Mouse (Mus musculus) heart, embryonic 16.5 days (tissue): ENCODE measurements around the gene Timm10. TPM values are rescaled to one million over a fixed set of nuclear protein-coding genes. Genes with fewer than 3 reads are reported as not detected.

ENCODE experiments used
- ATAC-seq: fragments of 200-750 bp; cut with Nextera tagmentation; replicated peaks from 2 replicates; pipeline ENCODE4 v1.8.0; 2017; ENCODE audit warnings: moderate number of reproducible peaks; ENCODE audit not compliant: insufficient read depth, low FRiP score; ENCODE audit errors: extremely low read depth
- H3K27ac ChIP-seq: fragments of 300-500 bp; sonication (generic); 2 replicates; pipeline ENCODE4 v1.5.1; 2014; ENCODE audit warnings: mild to moderate bottlenecking, low read length, control low read depth, moderate library complexity
- H3K27me3 ChIP-seq: fragments of 300-500 bp; sonication (generic); 2 replicates; pipeline ENCODE4 v1.6.1; 2014; ENCODE audit warnings: low read length, mixed read lengths; ENCODE audit not compliant: control insufficient read depth, insufficient read depth
- H3K36me3 ChIP-seq: fragments of 300-500 bp; sonication (generic); 2 replicates; pipeline ENCODE4 v1.6.1; 2014; ENCODE audit not compliant: control insufficient read depth, insufficient read depth
- H3K4me1 ChIP-seq: fragments of 300-500 bp; sonication (generic); 2 replicates; pipeline ENCODE4 v1.6.1; 2014; ENCODE audit warnings: low read length, mixed read lengths; ENCODE audit not compliant: control insufficient read depth, insufficient read depth
- H3K4me2 ChIP-seq: fragments of 300-500 bp; sonication (generic); 2 replicates; pipeline ENCODE4 v1.6.1; 2014; ENCODE audit warnings: low read depth, mild to moderate bottlenecking, control low read depth, low read length
- H3K4me3 ChIP-seq: fragments of 300-500 bp; sonication (generic); 2 replicates; pipeline ENCODE4 v1.5.1; 2014; ENCODE audit warnings: mild to moderate bottlenecking, control low read depth, low read length
- H3K9ac ChIP-seq: fragments of 300-500 bp; sonication (generic); 2 replicates; pipeline ENCODE4 v1.6.1; 2014; ENCODE audit warnings: low read length, control low read depth
- H3K9me3 ChIP-seq: fragments of 300-500 bp; sonication (generic); replicated peaks from 2 replicates; pipeline ENCODE4 v1.6.1; 2016; ENCODE audit warnings: low read length; ENCODE audit not compliant: control insufficient read depth
- WGBS: fragments of 180-500 bp; shearing (Covaris S2); extraction: QIAGEN DNeasy Blood & Tissue Kit; methylation state at CpG from one replicate; pipeline ENCODE4 v1.1.7; 2014; 5-methylcytosine and 5-hydroxymethylcytosine counted together
- polyA plus RNA-seq: library from polyadenylated mRNA; unstranded; fragments of >200 nt; fragmentation: Nextera tagmentation; extraction: Ambion mirVana; gene quantifications from 2 replicates; pipeline ENCODE4 v1.2.1, GENCODE M21; 2015

Gene Timm10
- 92.9 and 97.9 TPM in 2 replicates for polyA plus RNA-seq

GRCm38 (mm10) chr2:84826488-84827282 lies at the start of gene Timm10:
Timm10 (plus strand) TSS chr2:84826997.
- peak; percentile 82 for ATAC-seq
- Histone ChIP-seq H3K36me3 (peaks cover 8% of the 10 kb centered on the region), H3K27ac (peak within 1 kb of the TSS; percentile 82), H3K9me3 (no peaks in the 10 kb centered on the region), H3K27me3 (no peaks in the 10 kb centered on the region), H3K4me1 (peaks cover 13% of the 10 kb centered on the region), H3K9ac (peak within 1 kb of the TSS; percentile 80), H3K4me3 (peak within 1 kb of the TSS; percentile 74), H3K4me2 (peak within 1 kb of the TSS; percentile 88)
- WGBS = under 1% methylated on average over 34 of the region's 34 CpGs

GRCm38 (mm10) chr2:84777706-84778105 lies 49.1 kb upstream of the Timm10 start:
- Histone ChIP-seq H3K4me3 (no peak overlapping the region), H3K4me2 (no peak overlapping the region), H3K9ac (no peak overlapping the region), H3K27ac (no peak overlapping the region), H3K27me3 (0 out of 2 replicates have a peak, but pooled peaks cover 5% of the 10 kb centered on the region), H3K4me1 (no peaks in the 10 kb centered on the region; the same call in 1 of the 2 replicates), H3K36me3 (no peaks in the 10 kb centered on the region), H3K9me3 (no peaks in the 10 kb centered on the region)
- WGBS = 66% methylated on average over 3 of the region's 3 CpGs
- no peak for ATAC-seq

GRCm38 (mm10) chr2:84779210-84779609 lies 47.6 kb upstream of the Timm10 start:
- ATAC-seq = no peak; the same call in 1 of the 2 replicates
- Histone ChIP-seq H3K9me3 (no peaks in the 10 kb centered on the region), H3K4me1 (peaks cover 5% of the 10 kb centered on the region), H3K36me3 (no peaks in the 10 kb centered on the region), H3K4me3 (no peak overlapping the region), H3K27ac (no peak overlapping the region), H3K27me3 (0 out of 2 replicates have a peak, but pooled peaks cover 1% of the 10 kb centered on the region), H3K9ac (no peak overlapping the region), H3K4me2 (no peak overlapping the region)
- 55% methylated on average over 6 of the region's 6 CpGs for WGBS

DNA sequence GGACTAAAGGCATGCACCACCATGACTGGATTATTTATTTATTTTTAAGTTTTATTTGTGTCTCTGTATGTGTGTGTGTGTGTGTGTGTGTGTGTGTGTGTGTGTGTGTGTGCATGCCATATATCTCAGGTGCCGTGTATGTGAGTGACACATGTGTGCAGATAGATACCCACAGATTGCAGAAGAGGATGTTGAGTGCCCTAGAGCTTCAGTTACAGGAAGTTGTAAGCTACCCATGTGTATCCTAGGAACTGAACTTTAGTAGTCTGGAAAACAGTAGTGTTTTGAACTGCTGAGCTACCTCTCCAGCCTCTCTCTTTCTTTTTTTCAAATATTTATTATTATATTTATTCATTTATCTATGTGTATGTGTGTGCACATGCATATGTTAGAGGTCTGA lies 43.5 kb upstream of the Timm10 start:
- H3K36me3 ChIP-seq = no peaks in the 10 kb centered on the region
- 0 out of 2 replicates have a peak overlapping the region, but pooled peaks have one; percentile 29 for H3K27ac ChIP-seq
- no peaks in the 10 kb centered on the region for H3K27me3 ChIP-seq
- no peak for ATAC-seq
- no peak overlapping the region for H3K4me2 ChIP-seq
- H3K9ac ChIP-seq = no peak overlapping the region
- no peaks in the 10 kb centered on the region for H3K9me3 ChIP-seq
- no peak overlapping the region for H3K4me3 ChIP-seq
- WGBS = 70% methylated on average over 1 of the region's 1 CpGs
- peaks cover 20% of the 10 kb centered on the region for H3K4me1 ChIP-seq

- Histone ChIP-seq H3K4me1 (peaks cover 20% of the 10 kb centered on the region), H3K27me3 (no peaks in the 10 kb centered on the region), H3K9me3 (no peaks in the 10 kb centered on the region), H3K27ac (peak overlapping the region; percentile 64), H3K4me2 (no peak overlapping the region), H3K9ac (no peak overlapping the region), H3K36me3 (no peaks in the 10 kb centered on the region), H3K4me3 (no peak overlapping the region)
- peak; percentile 68 for ATAC-seq
- 38% methylated on average over 3 of the region's 3 CpGs for WGBS
Measured at GRCm38 (mm10) chr2:84783840-84784566, 42.8 kb upstream of the Timm10 start.

DNA sequence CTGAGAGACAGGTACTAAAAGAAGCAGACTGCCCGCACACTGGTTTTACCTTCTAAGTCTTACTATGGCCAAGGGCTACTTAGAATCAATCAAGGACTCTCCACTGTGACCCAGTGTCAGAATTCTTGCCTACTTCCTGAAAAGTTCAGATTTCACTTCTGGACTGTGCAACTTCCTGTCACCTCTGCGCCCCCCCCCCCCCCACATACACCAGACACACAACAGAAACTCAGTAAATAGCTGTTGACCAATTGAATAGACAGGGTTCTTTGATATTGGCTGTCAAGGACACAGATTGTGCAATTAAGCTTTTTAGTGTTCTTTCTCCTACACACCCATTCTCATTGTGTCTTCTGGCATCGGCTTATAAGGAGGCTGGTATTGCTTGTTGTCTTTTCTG lies 38.5 kb upstream of the Timm10 start:
- H3K4me3 ChIP-seq = no peak overlapping the region
- no peak for ATAC-seq
- H3K4me1 ChIP-seq = peaks cover 19% of the 10 kb centered on the region
- H3K27me3 ChIP-seq = no peaks in the 10 kb centered on the region
- H3K4me2 ChIP-seq = no peak overlapping the region
- 65% methylated on average over 3 of the region's 3 CpGs for WGBS
- no peak overlapping the region for H3K27ac ChIP-seq
- no peak overlapping the region for H3K9ac ChIP-seq
- H3K9me3 ChIP-seq = no peaks in the 10 kb centered on the region
- H3K36me3 ChIP-seq = no peaks in the 10 kb centered on the region

GRCm38 (mm10) chr2:84790418-84790817 lies 36.4 kb upstream of the Timm10 start:
- no peaks in the 10 kb centered on the region for H3K36me3 ChIP-seq
- no peak overlapping the region for H3K4me2 ChIP-seq
- H3K4me3 ChIP-seq = no peak overlapping the region
- H3K9ac ChIP-seq = no peak overlapping the region
- H3K9me3 ChIP-seq = peaks cover 4% of the 10 kb centered on the region; the same call in 1 of the 2 replicates
- WGBS = 43% methylated on average over 9 of the region's 9 CpGs
- H3K27me3 ChIP-seq = no peaks in the 10 kb centered on the region
- no peak for ATAC-seq
- H3K4me1 ChIP-seq = peaks cover 5% of the 10 kb centered on the region
- no peak overlapping the region for H3K27ac ChIP-seq

- H3K9me3 ChIP-seq = peaks cover 9% of the 10 kb centered on the region
- no peak overlapping the region for H3K4me2 ChIP-seq
- no peak overlapping the region for H3K27ac ChIP-seq
- no peak overlapping the region for H3K4me3 ChIP-seq
- WGBS = 37% methylated on average over 3 of the region's 3 CpGs
- no peak overlapping the region for H3K9ac ChIP-seq
- H3K36me3 ChIP-seq = no peaks in the 10 kb centered on the region
- no peaks in the 10 kb centered on the region for H3K27me3 ChIP-seq
- no peaks in the 10 kb centered on the region for H3K4me1 ChIP-seq
- no peak for ATAC-seq
Measured at GRCm38 (mm10) chr2:84792516-84792915, 34.3 kb upstream of the Timm10 start.

DNA sequence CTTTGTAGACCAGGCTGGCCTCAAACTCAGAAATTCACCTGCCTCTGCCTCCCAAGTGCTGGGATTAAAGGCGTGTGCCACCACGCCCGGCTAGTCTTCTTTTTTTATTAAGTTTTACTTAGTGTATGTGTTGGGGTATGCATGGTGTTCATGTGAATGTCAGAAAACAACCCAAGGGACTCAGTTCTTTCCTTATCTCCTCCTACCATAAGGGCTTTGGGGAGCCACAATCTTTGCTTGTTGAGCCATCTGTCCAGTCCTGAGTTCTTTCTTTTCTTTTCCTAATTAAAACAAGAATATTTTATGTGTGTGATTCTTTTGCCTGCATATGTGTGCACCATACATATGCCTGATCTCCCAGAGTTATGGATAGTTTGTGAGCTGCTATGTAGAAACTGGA lies 33.6 kb upstream of the Timm10 start:
- Histone ChIP-seq H3K4me3 (no peak overlapping the region), H3K27ac (no peak overlapping the region), H3K9me3 (peaks cover 9% of the 10 kb centered on the region), H3K27me3 (no peaks in the 10 kb centered on the region), H3K4me1 (no peaks in the 10 kb centered on the region), H3K36me3 (no peaks in the 10 kb centered on the region), H3K9ac (no peak overlapping the region), H3K4me2 (no peak overlapping the region)
- ATAC-seq = no peak
- 86% methylated on average over 3 of the region's 3 CpGs for WGBS
